Mouse (Mus musculus) lung, embryonic 14.5 days (tissue): ENCODE measurements around the gene Wrap73. TPM values are rescaled to one million over a fixed set of nuclear protein-coding genes. Genes with fewer than 3 reads are reported as not detected.

Source experiments
- ATAC-seq: fragments of 200-750 bp; cut with Nextera tagmentation; 2 replicates; pipeline ENCODE4 v1.8.0; 2017; ENCODE audit warnings: mild to moderate bottlenecking, moderate TSS enrichment, moderate library complexity; ENCODE audit not compliant: insufficient read depth
- DNase-seq: peaks from one replicate; pipeline ENCODE4 v3.0.0-alpha.2; 2015
- H3K27ac ChIP-seq: fragments of 300-500 bp; sonication (generic); 2 replicates; pipeline ENCODE4 v1.5.1; 2014; ENCODE audit warnings: low read depth, mild to moderate bottlenecking, moderate library complexity
- H3K27me3 ChIP-seq: fragments of 300-500 bp; sonication (generic); 2 replicates; pipeline ENCODE4 v1.6.1; 2014; ENCODE audit warnings: low read length, control low read depth; ENCODE audit not compliant: insufficient read depth
- H3K36me3 ChIP-seq: fragments of 300-500 bp; sonication (generic); 2 replicates; pipeline ENCODE4 v1.6.1; 2014; ENCODE audit warnings: control low read depth; ENCODE audit not compliant: insufficient read depth
- H3K4me1 ChIP-seq: fragments of 300-500 bp; sonication (generic); 2 replicates; pipeline ENCODE4 v1.6.1; 2014; ENCODE audit warnings: antibody characterized with exemption, control low read depth; ENCODE audit not compliant: insufficient read depth
- H3K4me2 ChIP-seq: fragments of 300-500 bp; sonication (generic); 2 replicates; pipeline ENCODE4 v1.6.1; 2014; ENCODE audit warnings: mild to moderate bottlenecking
- H3K4me3 ChIP-seq: fragments of 300-500 bp; sonication (generic); 2 replicates; pipeline ENCODE4 v1.5.1; 2014; ENCODE audit warnings: low read depth, low read length
- H3K9ac ChIP-seq: fragments of 300-500 bp; sonication (generic); 2 replicates; pipeline ENCODE4 v1.6.1; 2014
- H3K9me3 ChIP-seq: fragments of 300-500 bp; sonication (generic); 2 replicates; pipeline ENCODE4 v1.6.1; 2016; ENCODE audit warnings: low read depth, low read length, control low read depth
- CTCF ChIP-seq: IDR thresholded peaks from 2 replicates; pipeline ENCODE4 v1.5.1; 2016; ENCODE audit warnings: antibody characterized with exemption, low read depth
- WGBS: fragments of 180-500 bp; shearing (Covaris S2); extraction: QIAGEN DNeasy Blood & Tissue Kit; methylation state at CpG from one replicate; pipeline ENCODE4 v1.1.7; 2014; 5-methylcytosine and 5-hydroxymethylcytosine counted together
- polyA plus RNA-seq: library from polyadenylated mRNA; unstranded; fragments of >200 nt; fragmentation: Nextera tagmentation; extraction: Ambion mirVana; gene quantifications from 2 replicates; pipeline ENCODE4 v1.2.1, GENCODE M21; 2014

Gene Wrap73
- polyA plus RNA-seq, 1 experiment from 2014 or later = 36.2 TPM

DNA sequence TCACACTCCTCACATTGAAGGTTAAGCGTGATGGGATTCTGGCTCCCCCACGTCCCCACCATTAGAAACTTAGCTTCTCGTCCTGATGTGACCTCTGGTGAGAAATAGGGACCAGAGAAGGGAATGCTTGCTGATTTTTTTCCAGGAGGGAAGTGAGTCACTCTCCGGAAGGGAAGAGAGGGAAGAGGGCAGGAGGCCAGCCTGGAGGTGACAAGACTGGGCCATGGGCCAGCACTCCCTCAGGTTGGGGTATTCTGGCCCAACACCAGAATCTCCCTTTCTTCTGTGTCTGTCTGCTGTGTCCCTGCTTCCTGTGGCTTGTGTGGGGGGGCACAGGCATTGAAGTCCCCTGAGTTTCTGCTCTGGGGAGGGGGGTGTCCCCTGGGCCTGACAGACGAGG lies 41.4 kb downstream of the Wrap73 start:
- Histone ChIP-seq H3K9me3 (no peaks in the 10 kb centered on the region), H3K4me2 (no peak overlapping the region), H3K27ac (no peak overlapping the region), H3K9ac (no peak overlapping the region), H3K36me3 (no peaks in the 10 kb centered on the region), H3K27me3 (no peaks in the 10 kb centered on the region), H3K4me3 (no peak overlapping the region), H3K4me1 (no peaks in the 10 kb centered on the region)
- peak; percentile 32 for DNase-seq
- 50% methylated on average over 5 of the region's 5 CpGs for WGBS
- no peak for TF ChIP-seq CTCF
- no peak for ATAC-seq

DNA sequence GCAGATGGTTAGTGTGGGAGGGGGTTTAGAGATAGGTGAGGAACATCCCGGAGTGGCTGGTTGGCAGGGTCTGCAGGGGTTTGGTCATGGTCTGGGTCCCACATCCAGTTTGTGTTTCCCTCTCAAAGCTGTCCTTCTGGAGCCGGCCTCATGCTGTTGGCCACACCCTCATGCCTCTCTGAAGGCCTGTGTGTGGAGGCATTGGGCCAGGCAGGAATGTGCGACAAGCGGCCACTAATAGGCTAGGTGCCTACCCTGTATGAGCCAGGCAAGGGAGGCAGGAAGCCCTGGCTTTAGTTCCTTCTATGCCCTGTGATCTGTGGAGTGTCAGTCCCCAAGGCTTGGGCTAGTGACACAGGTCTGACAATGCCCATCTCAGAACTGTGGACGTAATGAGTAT lies 42.8 kb downstream of the Wrap73 start:
- 61% methylated on average over 5 of the region's 5 CpGs for WGBS
- DNase-seq (no peak), ATAC-seq (no peak)
- no peaks in the 10 kb centered on the region for H3K9me3 ChIP-seq
- H3K9ac ChIP-seq = no peak overlapping the region
- no peaks in the 10 kb centered on the region for H3K36me3 ChIP-seq
- H3K4me3 ChIP-seq = no peak overlapping the region
- no peaks in the 10 kb centered on the region for H3K4me1 ChIP-seq
- no peak overlapping the region for H3K4me2 ChIP-seq
- no peak for TF ChIP-seq CTCF
- H3K27me3 ChIP-seq = no peaks in the 10 kb centered on the region
- no peak overlapping the region for H3K27ac ChIP-seq

DNA sequence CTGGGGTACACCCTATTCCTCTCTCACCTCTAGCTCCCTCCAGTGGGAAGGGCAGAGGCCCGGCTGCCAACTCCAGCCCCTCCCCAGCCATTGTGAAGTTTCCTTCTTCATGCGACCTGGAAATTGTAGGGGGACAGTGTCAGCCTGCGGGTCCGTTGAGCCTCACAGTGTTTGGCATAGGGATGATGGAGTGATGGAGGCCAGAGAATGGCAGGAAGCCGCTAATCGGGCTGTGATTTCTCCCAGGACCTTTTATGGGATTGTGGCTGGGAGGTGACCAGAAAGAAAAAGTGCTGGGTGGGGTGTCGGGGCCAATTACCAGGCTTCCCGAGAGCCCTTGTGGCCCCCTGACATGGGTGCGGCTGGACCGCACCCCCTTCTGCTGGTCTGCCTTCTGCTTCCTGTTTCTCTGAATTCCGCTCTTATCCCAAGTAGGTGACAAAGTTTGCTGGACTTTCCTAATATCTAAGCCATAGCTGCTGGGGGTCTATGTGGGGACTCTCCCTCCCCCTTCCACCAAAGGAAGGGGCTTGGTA lies 43.9 kb downstream of the Wrap73 start:
- Histone ChIP-seq H3K9me3 (no peaks in the 10 kb centered on the region), H3K4me1 (no peaks in the 10 kb centered on the region), H3K27ac (no peak overlapping the region), H3K27me3 (no peaks in the 10 kb centered on the region), H3K9ac (no peak overlapping the region), H3K4me3 (no peak overlapping the region), H3K4me2 (no peak overlapping the region), H3K36me3 (no peaks in the 10 kb centered on the region)
- 57% methylated on average over 11 of the region's 11 CpGs for WGBS
- ATAC-seq (no peak), DNase-seq (peak; percentile 28)
- TF ChIP-seq CTCF = 0 out of 2 replicates have a peak, but pooled peaks have one; percentile 8

DNA sequence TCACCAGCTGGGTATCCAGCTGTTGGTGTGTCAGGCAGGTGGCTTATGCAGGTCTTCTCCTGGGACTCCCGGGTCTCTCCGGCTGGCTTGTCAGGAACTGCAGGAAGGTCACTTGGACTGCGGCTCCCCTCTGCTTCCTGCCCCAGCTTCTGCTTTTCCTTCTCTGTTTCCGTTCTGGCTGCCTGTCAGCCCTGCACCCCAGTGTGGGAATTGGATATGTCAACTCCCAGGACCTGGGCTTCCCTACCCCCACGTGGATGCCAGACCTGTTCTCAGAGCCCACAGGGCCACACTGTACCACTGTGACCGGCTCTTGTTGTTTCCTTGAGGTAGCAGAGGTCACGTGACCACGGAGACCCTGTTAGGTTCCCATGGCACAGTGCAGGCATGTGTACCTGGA lies 46.8 kb downstream of the Wrap73 start:
- WGBS = 69% methylated on average over 8 of the region's 8 CpGs
- Histone ChIP-seq H3K27ac (no peak overlapping the region), H3K9me3 (no peaks in the 10 kb centered on the region), H3K4me1 (no peaks in the 10 kb centered on the region), H3K27me3 (no peaks in the 10 kb centered on the region), H3K4me2 (no peak overlapping the region), H3K36me3 (no peaks in the 10 kb centered on the region), H3K9ac (no peak overlapping the region), H3K4me3 (no peak overlapping the region)
- no peak; the same call in 1 of the 2 replicates for ATAC-seq
- peak; percentile 34 for DNase-seq
- TF ChIP-seq CTCF = no peak

DNA sequence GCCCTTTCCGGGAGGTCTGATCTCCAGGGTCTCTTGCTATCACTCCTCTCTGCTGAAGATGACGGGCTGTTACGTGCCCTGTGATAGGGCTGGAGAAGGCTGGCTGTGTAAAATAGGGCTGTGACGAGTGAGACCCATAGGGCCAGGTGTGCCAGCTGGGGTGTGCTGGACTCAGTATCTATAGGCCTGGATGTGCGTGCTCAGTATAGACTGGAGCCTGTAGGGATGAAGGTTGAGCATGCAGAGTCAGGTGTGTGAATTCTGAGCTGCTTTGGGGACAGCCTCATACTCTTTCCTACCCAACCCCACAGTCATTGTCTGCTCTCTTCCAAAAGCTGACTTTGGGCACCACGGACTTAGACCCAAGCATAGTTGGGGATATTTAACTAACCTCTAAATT lies 55.8 kb downstream of the Wrap73 start:
- Histone ChIP-seq H3K27me3 (no peaks in the 10 kb centered on the region), H3K4me1 (no peaks in the 10 kb centered on the region), H3K36me3 (no peaks in the 10 kb centered on the region), H3K27ac (no peak overlapping the region), H3K4me3 (no peak overlapping the region), H3K9ac (no peak overlapping the region), H3K9me3 (no peaks in the 10 kb centered on the region; the same call in 1 of the 2 replicates), H3K4me2 (no peak overlapping the region)
- DNase-seq (no peak), ATAC-seq (no peak)
- WGBS = 60% methylated on average over 6 of the region's 6 CpGs
- no peak for TF ChIP-seq CTCF

DNA sequence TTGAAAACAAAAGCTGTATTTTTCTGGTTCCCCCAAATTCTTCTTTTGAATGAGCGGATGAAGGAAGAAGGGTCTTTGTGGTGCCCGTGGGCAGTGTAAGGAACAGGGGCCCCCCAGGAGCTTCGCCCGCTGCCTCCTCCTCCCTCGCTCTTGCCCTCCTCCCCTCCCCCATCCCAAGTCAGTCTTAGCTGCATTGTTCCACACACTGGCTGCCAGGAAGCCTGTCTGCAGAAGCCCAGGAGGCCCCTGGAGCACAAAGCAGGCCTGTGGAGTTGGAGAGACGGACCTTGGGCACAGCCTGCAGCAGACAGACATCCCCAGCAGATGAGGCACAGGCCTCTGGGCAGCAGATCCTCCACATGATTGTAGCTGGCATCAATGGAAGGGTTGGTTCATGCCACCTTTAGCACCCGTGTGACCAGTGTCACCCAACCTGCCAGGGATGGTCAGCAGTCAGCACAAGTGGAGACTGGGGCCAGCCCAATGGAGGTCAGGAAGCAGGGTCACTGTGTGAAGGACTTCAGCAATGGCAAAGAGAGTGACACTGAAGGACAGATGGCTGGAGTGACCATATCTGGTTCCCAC lies 56.3 kb downstream of the Wrap73 start:
- H3K27me3 ChIP-seq = no peaks in the 10 kb centered on the region
- no peaks in the 10 kb centered on the region; the same call in 1 of the 2 replicates for H3K9me3 ChIP-seq
- no peak for TF ChIP-seq CTCF
- H3K4me2 ChIP-seq = no peak overlapping the region
- H3K27ac ChIP-seq = no peak overlapping the region
- no peaks in the 10 kb centered on the region for H3K4me1 ChIP-seq
- no peaks in the 10 kb centered on the region for H3K36me3 ChIP-seq
- no peak for DNase-seq
- 64% methylated on average over 7 of the region's 7 CpGs for WGBS
- ATAC-seq = no peak
- H3K9ac ChIP-seq = no peak overlapping the region
- H3K4me3 ChIP-seq = no peak overlapping the region

DNA sequence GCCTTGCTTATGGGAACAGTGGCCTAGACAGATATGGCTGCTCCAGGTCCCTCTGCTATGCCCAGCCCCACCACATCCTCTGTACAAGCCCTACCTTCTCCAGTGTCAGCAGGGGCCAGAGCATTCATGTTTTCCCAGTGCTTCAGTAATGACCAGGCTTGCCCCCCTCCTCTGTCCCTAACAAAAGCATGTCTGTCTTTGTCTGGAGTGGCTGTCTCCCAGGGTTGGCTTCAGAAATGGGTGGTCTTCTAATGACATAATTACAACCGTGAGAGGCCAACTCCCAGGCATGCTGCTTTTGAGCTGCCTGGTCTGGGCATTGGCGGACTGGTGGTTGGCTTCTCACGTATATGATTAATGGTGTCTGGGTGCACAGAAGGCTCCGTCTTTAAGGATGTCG lies 59.3 kb downstream of the Wrap73 start:
- Histone ChIP-seq H3K36me3 (no peaks in the 10 kb centered on the region), H3K4me1 (no peaks in the 10 kb centered on the region; the same call in 1 of the 2 replicates), H3K27ac (no peak overlapping the region), H3K27me3 (no peaks in the 10 kb centered on the region), H3K4me3 (no peak overlapping the region), H3K9me3 (no peaks in the 10 kb centered on the region), H3K9ac (no peak overlapping the region), H3K4me2 (no peak overlapping the region)
- ATAC-seq = no peak
- DNase-seq = no peak
- WGBS = 67% methylated on average over 5 of the region's 5 CpGs
- no peak for TF ChIP-seq CTCF
